Mouse (Mus musculus) small intestine, adult 2 months (tissue): ENCODE measurements around the gene Aff1.

Experiments
- CTCF ChIP-seq: fragments of 200-500 bp; IDR thresholded peaks from 2 replicates; pipeline ENCODE4 v1.5.1; 2012; ENCODE audit warnings: low read depth, mild to moderate bottlenecking, control low read depth, inconsistent platforms, low read length, moderate library complexity, mixed read lengths; ENCODE audit not compliant: insufficient replicate concordance, insufficient read length; ENCODE audit errors: extremely low read depth
- POLR2A ChIP-seq: fragments of 200-500 bp; IDR thresholded peaks from 2 replicates; pipeline ENCODE4 v1.6.1; 2012; ENCODE audit warnings: low read depth, mild to moderate bottlenecking, control low read depth, inconsistent platforms, low read length, moderate library complexity

DNA sequence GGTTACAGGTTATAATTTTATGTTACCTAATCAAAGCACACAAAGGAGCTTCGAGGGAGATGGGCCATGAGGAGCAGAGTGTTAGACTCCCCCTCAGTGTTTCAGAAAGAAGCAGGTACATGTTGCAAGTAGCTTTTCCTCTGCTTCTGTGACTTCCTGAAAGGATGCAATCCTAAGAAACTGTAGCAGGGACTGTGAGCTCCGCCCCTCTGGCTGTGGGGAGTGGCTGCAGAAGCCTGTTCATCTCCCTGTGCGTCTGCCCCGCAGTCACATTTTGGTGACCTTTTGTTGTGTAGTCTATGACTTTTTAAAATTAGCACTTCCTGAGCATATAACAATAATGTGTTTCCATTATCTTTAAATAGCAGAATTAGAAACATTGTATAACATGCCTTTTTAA, 73.2 kb downstream of the Aff1 start:
- TF ChIP-seq POLR2A (no peak), CTCF (no peak)
